Mouse (Mus musculus) frontal cortex, postnatal 25 days (tissue): ENCODE measurements at regions not wholly inside any gene's neighbourhood (a gene's known extent, or its start where the extent isn't known, plus 50 kb on each side); places are given as distances from the start of the nearest gene placed in this dataset.

Experiments used
- DNase-seq, 2 experiments: peaks; one replicate each; pipeline ENCODE4 v3.0.0; 2022; ENCODE audit warnings: low spot score in 2 of 2

GRCm38 (mm10) chr14:11417857-11418256, 61.3 kb upstream of the Gm3839 start:
- DNase-seq = no peak

GRCm38 (mm10) chr14:11422306-11422705, 65.8 kb upstream of the Gm3839 start:
- DNase-seq = no peak

- peak; percentile 8 to 20 for DNase-seq
Observed at GRCm38 (mm10) chr14:11428256-11429240, 72.0 kb upstream of the Gm3839 start.

GRCm38 (mm10) chr14:11435166-11435784, 78.7 kb upstream of the Gm3839 start:
- peak in 1 of 2 experiments; percentile 11 for DNase-seq

GRCm38 (mm10) chr14:11438611-11439010, 82.1 kb upstream of the Gm3839 start:
- DNase-seq = no peak

GRCm38 (mm10) chr14:11440176-11440575, 83.7 kb upstream of the Gm3839 start:
- DNase-seq = no peak

- DNase-seq = no peak
Observed at GRCm38 (mm10) chr14:11449958-11450357, 93.4 kb upstream of the Gm3839 start.

GRCm38 (mm10) chr14:11477731-11478130, 75.6 kb upstream of the Ptprg start:
- no peak for DNase-seq

- no peak for DNase-seq
Observed at GRCm38 (mm10) chr14:11482151-11482550, 71.2 kb upstream of the Ptprg start.

GRCm38 (mm10) chr14:11486287-11486686, 67.0 kb upstream of the Ptprg start:
- no peak for DNase-seq

GRCm38 (mm10) chr14:11501744-11502143, 51.6 kb upstream of the Ptprg start:
- DNase-seq = no peak

GRCm38 (mm10) chr14:11503156-11503555, 50.2 kb upstream of the Ptprg start:
- no peak for DNase-seq
